Mouse (Mus musculus): ENCODE data around the gene Pds5b. TPM values are rescaled to one million over a fixed set of nuclear protein-coding genes. Genes with fewer than 3 reads are reported as not detected.
A peak's percentile ranks its signal among the peaks of the same experiment; 100 is the strongest.
"Not testable (repeated sequence)": the region's sequence is repeated elsewhere in the genome, so short reads cannot be mapped to it uniquely, and the experiment has no call there.

The Pds5b gene
- polyA plus RNA-seq, 1 experiment from 2014 or later = 34.4 TPM

DNA sequence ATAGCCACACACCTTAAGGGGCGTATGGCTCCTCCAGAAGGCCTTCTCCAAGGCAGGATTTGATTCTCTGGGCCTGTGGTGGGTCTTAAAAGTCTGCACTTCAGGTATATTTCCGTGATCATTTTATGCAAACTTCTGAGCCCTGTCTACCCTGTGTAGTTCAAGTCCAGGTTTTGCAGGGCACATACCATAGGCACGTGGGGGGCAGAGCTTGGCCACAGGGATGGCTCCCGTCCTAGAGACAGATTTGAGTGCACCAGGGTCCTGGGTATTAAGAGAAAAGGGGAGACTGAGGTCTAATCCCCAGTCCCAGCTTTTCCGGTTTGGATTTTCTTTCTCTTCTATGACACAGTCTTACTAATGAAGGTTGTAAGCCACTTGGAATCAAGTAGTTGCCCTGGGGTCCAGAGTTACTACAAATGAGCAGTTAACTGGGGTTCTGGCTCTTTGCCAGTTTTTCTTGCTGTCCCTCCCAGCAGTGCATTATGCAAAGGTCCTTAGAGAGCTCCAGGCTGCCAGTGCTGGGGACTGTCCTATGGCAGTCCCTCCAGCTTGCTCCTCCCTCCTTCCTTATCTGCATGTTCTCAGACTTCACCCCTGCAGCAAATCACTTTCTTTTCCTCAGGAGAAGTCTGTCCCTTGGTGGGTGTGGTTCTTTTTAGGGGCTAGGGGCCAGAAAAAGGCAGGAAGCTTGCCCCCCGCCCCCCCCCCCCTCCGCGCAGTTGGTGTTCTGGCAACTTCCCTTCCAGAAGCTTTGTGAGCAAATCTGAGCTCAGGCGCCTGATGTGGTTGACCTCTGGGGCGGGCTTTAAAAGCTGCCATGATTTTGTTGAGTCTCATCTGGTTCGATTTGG lies 166.4 kb downstream of the Pds5b start:
- H3K36me3 ChIP-seq = no peaks in the 10 kb centered on the region
- H3K9me3 ChIP-seq = peaks cover 6% of the 10 kb centered on the region; the same call in 1 of the 2 replicates
- H3K4me3 ChIP-seq = no peak overlapping the region
- peak overlapping the region; percentile 20; the same call in 1 of the 2 replicates for H3K4me2 ChIP-seq (replicated peaks)
- no peak overlapping the region for H3K9ac ChIP-seq
- 50% methylated on average over 11 of the region's 11 CpGs for WGBS
- ATAC-seq (ENCODE audit: low FRiP score, low read depth) = peak; percentile 93
- no peak overlapping the region for H3K27ac ChIP-seq
- H3K4me1 ChIP-seq = peaks cover 10% of the 10 kb centered on the region; the same call in 1 of the 2 replicates
- H3K27me3 ChIP-seq (replicated peaks) = no peaks in the 10 kb centered on the region

- Histone ChIP-seq H3K9ac (no peak overlapping the region), H3K4me1 (peaks cover 10% of the 10 kb centered on the region; the same call in 1 of the 2 replicates), H3K36me3 (no peaks in the 10 kb centered on the region), H3K9me3 (peaks cover 6% of the 10 kb centered on the region; the same call in 1 of the 2 replicates), H3K4me3 (no peak overlapping the region), H3K27me3 (replicated peaks) (no peaks in the 10 kb centered on the region), H3K4me2 (replicated peaks) (peak overlapping the region; percentile 20; the same call in 1 of the 2 replicates), H3K27ac (no peak overlapping the region)
- ATAC-seq (ENCODE audit: low FRiP score, low read depth) = no peak; the same call in 1 of the 2 replicates
- WGBS = 73% methylated on average over 11 of the region's 11 CpGs
Observed at GRCm38 (mm10) chr5:150840596-150840995, 167.1 kb downstream of the Pds5b start.

DNA sequence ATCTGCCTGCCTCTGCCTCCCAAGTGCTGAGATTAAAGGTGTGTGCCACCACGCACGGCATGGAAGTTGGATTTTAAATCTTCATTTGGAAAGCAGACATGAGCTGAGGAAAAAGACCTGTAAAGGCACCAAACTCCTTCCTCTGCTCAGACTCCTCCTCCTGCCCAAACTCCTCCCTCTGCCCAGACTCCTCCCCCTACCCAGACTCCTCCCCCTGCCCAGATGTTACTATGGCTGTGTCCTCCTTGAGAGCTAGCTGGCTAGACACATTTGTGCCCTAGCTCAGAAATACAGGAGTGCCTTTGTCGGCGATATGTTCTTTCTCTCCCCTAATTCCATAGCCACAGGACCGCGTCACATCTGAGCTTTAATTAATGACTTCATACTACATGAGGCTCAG lies 172.4 kb downstream of the Pds5b start:
- 89% methylated on average over 6 of the region's 6 CpGs for WGBS
- H3K9me3 ChIP-seq = no peaks in the 10 kb centered on the region
- H3K4me2 ChIP-seq (replicated peaks) = no peak overlapping the region
- no peak for ATAC-seq (ENCODE audit: low FRiP score, low read depth)
- H3K4me1 ChIP-seq = no peaks in the 10 kb centered on the region
- H3K36me3 ChIP-seq = no peaks in the 10 kb centered on the region
- no peak overlapping the region for H3K4me3 ChIP-seq
- H3K9ac ChIP-seq = no peak overlapping the region
- H3K27me3 ChIP-seq (replicated peaks) = no peaks in the 10 kb centered on the region
- no peak overlapping the region for H3K27ac ChIP-seq

- no peak for ATAC-seq (ENCODE audit: low FRiP score, low read depth)
- H3K4me1 ChIP-seq = no peaks in the 10 kb centered on the region
- no peaks in the 10 kb centered on the region for H3K9me3 ChIP-seq
- H3K27me3 ChIP-seq (replicated peaks) = no peaks in the 10 kb centered on the region
- no peak overlapping the region for H3K27ac ChIP-seq
- no peak overlapping the region for H3K4me2 ChIP-seq (replicated peaks)
- H3K4me3 ChIP-seq = no peak overlapping the region
- 71% methylated on average over 2 of the region's 2 CpGs for WGBS
- no peaks in the 10 kb centered on the region for H3K36me3 ChIP-seq
- no peak overlapping the region for H3K9ac ChIP-seq
Observed at GRCm38 (mm10) chr5:150850821-150851220, 177.3 kb downstream of the Pds5b start.

DNA sequence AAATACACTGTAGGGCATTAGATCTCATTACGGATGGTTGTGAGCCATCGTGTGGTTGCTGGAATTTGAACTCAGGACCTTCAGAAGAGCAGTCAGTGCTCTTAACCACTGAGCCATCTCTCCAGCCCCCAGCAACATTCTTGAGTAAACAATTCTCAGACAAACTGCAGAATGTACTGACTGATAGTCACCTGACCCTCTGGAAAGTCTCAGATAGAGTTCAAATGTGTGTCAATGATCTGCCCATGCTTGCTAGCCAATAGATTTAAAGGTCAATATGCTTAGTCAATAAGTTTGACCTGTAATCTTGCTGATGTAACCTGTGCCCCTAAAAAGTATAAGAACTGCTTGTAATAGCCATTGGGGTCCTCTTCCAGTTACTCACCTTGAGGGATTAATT lies 178.6 kb downstream of the Pds5b start:
- not testable (repeated sequence) for H3K9ac ChIP-seq; H3K27me3 ChIP-seq (replicated peaks); ATAC-seq (ENCODE audit: low FRiP score, low read depth); H3K9me3 ChIP-seq; H3K27ac ChIP-seq; H3K4me2 ChIP-seq (replicated peaks); H3K4me1 ChIP-seq; H3K36me3 ChIP-seq; H3K4me3 ChIP-seq
- 89% methylated on average over 2 of the region's 2 CpGs for WGBS

DNA sequence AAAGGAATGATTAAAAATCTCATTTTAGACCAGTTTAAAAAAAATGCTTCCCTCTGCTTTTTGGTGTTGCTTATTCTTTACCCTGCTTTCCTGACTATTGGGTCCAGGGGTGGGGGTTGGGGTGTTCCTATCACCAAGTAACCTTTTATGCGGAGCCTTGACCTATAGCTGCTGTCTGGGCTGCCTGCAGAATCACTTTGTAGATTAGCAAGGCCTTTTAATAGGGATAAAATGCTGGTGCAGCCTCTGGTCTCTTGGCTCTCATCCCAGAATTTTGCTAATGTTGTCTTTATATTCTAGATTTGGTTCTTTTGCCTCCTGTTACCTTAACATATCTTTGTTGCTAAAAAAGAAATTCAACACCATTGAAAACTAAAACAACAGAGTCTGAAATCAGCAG lies 181.0 kb downstream of the Pds5b start:
- Histone ChIP-seq H3K4me3 (no peak overlapping the region), H3K4me1 (no peaks in the 10 kb centered on the region), H3K4me2 (replicated peaks) (no peak overlapping the region), H3K27me3 (replicated peaks) (no peaks in the 10 kb centered on the region), H3K36me3 (no peaks in the 10 kb centered on the region), H3K9ac (no peak overlapping the region), H3K9me3 (no peaks in the 10 kb centered on the region), H3K27ac (no peak overlapping the region)
- ATAC-seq (ENCODE audit: low FRiP score, low read depth) = no peak
- WGBS = 63% methylated on average over 1 of the region's 1 CpGs

- H3K9ac ChIP-seq = no peak overlapping the region
- no peaks in the 10 kb centered on the region for H3K9me3 ChIP-seq
- H3K4me1 ChIP-seq = no peaks in the 10 kb centered on the region
- H3K27ac ChIP-seq = no peak overlapping the region
- no peak overlapping the region for H3K4me2 ChIP-seq (replicated peaks)
- ATAC-seq (ENCODE audit: low FRiP score, low read depth) = no peak
- no peak overlapping the region for H3K4me3 ChIP-seq
- no peaks in the 10 kb centered on the region for H3K36me3 ChIP-seq
- H3K27me3 ChIP-seq (replicated peaks) = no peaks in the 10 kb centered on the region
- 60% methylated on average over 5 of the region's 5 CpGs for WGBS
Observed at GRCm38 (mm10) chr5:150859642-150860194, 186.2 kb downstream of the Pds5b start.

Other genes with a start within 250 kb of the Pds5b start
- not detected in 2 replicates for gene Zar1l, start 155.6 kb upstream of the Pds5b start, polyA plus RNA-seq (2016; fragmentation: Nextera tagmentation; extraction: Ambion mirVana)
- gene Brca2, start 151.1 kb upstream of the Pds5b start, polyA plus RNA-seq (2016; fragmentation: Nextera tagmentation; extraction: Ambion mirVana) = 16.0 and 19.2 TPM in 2 replicates
- gene N4bp2l1, start 76.6 kb upstream of the Pds5b start, polyA plus RNA-seq (2016; fragmentation: Nextera tagmentation; extraction: Ambion mirVana) = 4.6 and 4.9 TPM in 2 replicates
- 39.4 and 41.1 TPM in 2 replicates for gene N4bp2l2, start 7.6 kb upstream of the Pds5b start, polyA plus RNA-seq (2016; fragmentation: Nextera tagmentation; extraction: Ambion mirVana)